Mouse (Mus musculus) cerebellum, adult 9-11 months (tissue): ENCODE results near the gene Prrt4.
"Not testable (repeated sequence)": the region's sequence is repeated elsewhere in the genome, so short reads cannot be mapped to it uniquely, and the experiment has no call there.

Experiments
- DNase-seq: peaks from one replicate; pipeline ENCODE4 v3.0.0; 2022

Gene Prrt4

DNA sequence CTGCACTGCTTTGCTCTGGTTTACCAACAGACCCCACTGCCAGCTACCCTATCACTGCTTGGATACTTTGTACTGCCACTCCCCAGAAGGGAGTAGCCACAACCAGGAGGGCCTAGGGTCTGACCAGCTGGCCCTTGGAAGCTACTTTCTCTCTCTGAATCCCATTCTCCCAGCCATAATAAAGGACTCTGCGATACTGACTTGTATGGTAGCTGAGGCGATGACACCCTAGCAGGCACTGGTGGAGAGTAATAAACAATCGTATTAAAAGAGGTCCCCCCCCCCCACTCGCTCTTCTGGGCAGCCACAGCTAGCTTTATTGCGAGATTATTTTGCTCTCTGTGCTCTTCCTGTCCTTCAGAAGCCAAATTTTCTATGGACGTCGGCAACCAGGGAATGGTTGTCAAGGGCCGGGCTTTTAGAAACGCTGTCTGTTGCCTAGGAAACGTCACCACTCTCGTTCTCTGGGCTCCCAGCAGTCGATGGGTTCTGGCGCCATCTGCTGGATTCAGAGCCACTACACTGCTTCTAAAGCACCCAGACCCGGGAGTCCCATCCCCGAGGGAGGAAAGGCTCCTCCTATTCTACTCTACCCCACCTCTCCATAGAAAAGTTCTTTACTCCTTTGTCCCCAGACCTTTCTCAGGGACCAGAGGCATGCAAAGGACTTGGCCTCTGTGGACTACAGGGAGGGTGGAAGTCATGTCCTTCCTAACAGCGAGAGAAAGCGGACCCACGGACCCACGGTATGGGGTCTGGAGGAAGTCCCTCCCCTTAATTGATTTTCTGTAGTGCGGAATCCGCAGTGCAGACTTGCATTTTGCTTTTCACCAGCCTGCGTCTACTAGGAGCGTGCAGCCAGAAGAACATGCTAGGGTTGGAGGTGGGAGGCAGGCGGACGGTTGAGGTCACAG lies 19.2 kb upstream of the Prrt4 start:
- peak; percentile 87 for DNase-seq

DNA sequence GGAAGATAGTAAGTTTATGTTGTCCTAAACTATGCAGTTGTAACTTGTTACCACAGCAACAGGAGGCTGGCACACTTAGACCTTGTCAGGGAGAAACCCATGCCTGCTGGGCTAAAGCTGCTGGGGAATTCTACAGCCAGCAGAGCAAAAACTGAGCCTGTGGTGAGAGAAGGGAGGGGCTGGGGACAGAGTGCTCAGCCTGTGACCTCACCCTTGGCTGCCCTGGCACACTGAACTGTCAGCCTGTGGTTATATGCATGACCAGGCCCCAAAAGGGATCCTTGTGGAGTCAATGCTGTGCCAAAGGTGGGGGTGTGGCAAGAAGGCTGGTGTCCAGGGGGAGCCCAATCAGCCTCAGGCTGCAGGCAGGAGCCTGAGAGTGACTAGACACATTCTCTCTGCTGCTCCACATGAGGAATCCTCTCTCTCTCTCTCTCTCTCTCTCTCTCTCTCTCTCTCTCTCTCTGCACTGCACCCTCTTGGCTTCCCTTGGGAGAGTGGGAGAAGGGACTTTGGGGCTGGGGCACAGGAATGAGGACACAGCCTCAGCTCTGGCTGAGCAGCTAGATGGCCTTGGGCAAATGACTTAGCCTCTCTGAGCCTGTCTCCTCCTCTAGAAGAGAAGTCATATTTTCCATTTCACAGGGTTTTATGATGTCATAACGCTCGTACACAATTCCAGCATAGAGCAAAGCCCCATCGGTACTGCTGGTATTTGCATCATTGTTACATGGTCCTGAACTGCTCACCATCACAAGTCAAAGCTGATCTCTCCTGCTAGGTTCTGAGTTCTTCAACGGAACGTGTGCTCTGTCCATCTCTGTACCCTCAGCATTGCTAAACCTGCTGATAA lies 16.7 kb upstream of the Prrt4 start:
- DNase-seq, result no peak

DNA sequence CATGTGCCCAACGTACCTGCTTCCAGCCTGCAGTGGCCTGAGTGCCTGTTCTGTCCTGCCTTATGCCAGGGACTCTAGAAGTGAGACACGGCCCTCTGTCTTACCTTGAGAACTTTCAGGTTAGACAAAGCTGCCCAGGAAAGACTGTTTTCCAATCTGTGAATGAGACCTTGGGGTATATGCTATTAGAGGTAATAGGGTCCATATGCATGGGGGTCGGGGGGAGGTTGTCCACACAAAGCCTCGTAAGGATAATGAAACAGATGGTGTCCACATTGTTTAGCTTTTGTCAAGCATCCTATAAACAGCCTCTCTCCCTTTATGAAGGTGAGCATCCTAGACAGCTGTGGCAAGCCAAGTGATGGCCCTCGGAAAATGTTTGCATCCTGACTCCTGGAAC lies 15.8 kb upstream of the Prrt4 start:
- DNase-seq, result no peak

DNA sequence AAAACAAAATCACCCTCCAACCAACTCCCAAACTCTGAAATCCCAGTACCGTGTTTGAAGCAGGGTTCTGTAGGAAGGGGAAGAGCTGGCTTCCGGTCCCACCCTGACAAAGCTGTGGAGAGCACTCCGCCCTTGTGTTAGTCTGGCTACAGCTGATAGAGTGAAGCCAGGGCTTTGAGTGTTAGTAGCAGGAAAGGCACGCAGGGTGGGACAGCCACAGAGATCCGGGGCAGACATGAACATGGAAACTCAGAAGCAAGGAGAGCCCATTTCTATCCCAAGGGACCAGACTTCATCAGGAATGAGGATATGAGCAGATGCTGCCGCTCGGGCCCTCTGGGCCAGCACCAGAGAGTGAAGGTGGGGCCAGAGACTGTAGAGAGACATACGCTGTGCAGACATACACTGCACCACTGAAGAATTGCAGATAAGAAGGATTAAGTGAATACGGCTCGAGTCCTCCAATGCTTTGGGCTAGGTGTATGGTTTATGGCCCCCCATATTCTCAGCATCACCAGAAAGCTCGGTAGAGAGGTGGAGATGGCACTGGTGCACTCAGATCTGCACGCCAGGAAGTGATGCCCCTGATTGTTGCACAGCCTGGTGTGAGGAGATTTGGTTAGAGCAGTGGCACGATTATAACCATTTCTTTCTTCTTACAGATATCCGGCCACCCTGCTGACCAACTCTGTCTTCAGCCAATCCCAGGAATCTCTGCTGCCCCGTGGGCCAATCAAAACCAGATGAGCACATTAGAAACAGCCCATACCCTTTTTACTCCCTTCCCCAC lies 14.8 kb upstream of the Prrt4 start:
- no peak for DNase-seq

DNA sequence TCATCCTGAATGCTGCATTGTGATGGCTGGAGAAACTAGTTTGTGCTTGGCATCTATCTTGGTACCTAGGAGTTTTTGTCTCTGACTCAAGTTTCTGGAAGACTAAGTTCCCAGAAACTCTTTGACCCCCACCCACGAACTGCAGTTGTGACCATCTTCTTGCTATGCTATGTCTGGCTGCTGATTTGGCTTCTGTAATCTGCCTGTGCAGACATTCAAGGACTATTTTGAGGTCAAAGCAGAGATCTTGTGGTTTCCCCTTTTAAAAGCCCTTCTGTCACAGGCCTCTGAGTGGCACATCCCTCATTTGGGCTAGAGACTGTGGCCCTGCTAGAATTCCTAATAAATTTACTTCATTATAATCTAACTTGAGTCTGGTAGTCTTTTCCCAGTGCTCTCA lies 8.6 kb upstream of the Prrt4 start:
- DNase-seq, result no peak

DNA sequence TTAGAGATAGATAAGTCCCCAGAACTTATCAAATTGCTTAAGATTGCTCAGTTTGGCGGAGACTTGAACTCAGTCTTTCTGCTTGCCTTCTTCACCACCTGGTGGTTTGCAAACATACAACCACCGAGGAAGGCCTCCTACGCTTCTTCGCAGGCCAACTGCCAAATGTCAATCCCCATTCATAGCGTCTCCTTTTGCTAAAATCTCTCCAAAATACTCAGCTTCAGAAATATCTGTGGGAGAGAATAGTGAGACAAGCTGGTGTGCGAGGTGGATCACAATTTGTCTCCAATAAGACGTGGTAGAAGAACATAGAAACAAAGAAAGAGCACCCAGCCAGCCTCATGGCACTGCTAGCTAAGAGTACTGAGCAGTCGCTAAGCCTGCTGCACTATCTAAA lies 459 bp upstream of the Prrt4 start:
- no peak for DNase-seq

DNA sequence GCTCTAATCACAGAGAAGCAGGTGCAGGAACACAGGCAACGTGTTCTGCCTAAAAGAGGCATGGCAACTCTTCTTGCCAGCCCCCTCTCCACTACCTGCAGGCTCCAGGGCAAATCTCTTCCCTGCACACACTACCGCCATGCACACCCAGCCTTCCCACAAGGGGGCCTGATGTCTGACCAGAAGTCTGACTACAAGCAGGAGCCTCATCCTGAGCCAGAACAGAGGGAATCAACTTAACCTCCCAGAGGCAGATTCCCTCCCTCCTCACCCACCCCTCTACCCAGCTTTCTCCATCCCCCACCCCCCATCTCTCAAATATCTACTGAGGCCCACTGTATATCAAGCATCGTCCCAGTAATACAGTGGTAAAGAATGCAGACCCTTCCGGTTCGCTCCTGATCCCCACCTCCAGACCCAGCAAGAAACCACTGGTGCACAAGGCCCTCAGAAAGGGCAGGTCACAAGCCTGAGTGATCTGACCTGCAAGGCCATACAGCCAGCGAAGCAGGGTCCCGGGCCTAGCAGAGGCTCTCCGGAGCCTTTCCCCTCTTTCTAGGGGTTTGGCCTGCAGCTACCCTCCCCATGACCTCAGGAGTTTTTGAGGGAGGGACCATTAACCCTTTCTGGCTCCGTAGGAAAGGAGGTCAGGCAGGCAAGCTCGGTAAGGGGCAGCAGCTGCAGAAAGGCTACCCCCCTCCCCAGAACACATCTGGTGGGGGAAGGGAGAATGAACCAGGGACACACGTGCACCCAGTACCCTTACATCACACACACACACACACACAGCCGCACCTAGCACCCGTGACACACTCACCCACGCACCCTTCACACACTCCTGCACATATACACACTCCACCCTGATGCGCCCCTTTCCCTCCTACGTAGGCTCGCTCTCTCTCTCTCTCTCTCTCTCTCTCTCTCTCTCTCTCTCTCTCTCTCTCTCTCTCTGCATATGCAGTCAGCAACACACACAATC lies 1.2 kb downstream of the Prrt4 start:
- peak; percentile 24 for DNase-seq

DNA sequence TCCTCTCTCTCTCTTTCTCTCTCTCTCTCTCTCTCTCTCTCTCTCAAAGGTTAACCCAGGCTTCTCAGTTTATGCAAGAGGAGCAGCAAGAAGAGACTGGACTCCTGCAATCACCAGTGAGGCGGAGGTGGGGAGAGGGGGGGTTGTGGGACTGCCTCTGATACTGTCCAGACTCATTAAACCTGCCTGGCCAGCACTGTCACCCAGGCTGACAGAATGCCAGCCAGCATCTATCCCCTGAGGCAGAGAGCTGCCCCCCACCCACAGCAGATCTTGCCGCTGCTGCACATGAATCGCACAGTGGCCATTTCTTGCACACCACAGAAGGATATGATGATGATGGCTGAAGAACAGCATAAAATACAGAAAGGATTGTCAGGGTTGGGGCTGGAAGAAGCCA lies 4.3 kb downstream of the Prrt4 start:
- no peak for DNase-seq

DNA sequence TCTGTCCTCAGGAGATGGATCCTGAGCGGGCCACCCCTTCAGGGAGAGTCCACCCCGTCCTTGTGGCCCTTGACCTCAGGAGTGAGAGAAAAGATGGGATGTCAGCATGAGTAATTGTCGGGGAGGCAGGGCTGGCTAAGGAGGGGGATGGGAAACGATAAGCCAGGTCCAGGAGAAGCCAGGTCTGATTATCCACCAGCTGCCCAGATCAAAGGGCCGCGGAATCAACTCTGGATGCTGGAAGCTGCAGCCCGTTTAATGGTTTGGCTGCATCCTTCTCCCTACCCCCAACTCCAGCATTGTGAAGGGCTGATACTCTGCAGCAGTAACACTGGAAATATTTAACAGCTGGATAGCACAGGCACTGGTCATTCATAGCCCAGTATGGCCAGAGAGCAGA lies 5.0 kb downstream of the Prrt4 start:
- no peak for DNase-seq

DNA sequence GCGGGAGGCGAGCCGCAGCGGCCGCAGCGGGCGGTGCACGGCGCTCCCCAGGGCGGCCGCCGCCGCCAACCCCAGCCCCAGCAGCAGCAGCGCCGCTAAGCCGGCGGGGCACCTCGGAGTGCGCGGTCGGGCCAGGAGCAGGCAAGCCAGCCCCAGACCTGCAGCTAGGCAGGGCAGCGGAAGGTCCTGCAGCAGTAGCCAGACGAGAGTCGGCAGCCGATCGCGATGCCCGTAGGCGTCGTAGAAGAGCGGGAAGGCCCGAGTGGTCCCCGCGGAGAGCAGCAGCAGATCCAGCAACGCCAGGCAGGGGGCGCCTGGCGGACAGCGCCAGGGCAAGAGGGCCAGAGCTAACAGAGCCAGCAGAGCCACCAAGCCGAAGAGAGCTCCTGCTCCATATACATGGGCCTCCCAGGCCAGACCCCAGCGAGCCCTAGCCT lies 8.4 kb downstream of the Prrt4 start:
- peak; percentile 85 for DNase-seq

DNA sequence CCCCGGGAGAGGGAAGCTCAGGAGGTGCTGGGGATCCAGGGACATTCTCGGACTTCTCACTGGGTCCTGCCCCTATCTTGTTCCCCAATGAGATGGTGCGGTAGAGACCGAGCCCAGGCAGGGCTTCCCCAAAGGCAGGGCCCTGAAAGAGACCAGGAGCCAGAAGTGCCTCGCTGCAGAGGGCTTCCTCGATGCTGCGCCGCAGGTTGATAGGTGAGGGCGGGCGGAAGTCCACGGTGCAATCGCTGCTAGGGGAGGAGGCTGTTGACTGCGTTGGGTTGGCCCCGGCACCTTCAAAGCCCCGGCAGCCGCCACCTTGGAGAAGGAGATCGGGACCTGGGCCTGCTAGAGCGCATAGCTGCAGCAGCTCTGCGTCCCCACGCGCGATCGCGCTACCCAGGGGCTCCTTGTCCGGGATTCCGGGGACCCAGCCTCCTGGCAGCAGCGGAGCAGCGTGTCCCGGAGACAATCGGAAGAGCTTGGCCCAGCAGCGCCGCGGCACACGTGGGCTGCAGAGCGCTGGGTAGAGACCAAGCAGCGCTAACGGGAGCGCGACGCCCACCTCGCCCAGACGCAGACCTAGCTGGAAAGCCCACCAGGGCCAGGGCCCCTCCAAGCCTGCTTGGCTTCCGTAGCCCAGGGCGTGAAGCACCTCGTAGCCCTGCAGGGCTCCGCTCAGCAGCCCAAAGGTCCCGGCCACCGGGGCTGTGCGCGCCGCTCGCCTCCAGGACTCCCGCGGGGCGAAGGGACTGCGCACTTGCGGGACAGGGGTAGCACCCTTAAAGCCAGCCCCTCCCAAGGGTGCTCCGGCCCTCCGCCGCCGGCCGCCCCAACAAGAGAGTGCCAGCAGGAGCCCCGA lies 9.1 kb downstream of the Prrt4 start:
- DNase-seq, result peak; percentile 61

DNA sequence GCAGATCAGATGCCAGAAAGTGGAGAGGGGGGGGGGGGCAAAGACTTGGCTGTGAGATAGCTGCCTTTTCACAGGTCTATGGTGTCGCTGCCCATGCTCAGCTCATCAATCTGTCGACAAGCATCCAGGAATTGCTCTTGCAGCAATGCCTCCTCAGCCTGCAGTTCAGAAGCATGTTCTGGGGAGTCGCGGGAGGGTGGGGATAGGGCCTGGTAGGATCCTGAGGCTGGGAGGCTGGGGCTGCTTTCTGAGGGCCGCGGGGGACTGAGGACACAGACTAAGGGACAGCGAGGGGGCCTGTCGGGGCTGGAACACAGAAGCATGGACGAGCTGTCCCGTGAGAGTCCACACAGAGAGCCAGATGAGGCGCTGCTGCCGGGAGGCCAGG lies 9.7 kb downstream of the Prrt4 start:
- no peak for DNase-seq

DNA sequence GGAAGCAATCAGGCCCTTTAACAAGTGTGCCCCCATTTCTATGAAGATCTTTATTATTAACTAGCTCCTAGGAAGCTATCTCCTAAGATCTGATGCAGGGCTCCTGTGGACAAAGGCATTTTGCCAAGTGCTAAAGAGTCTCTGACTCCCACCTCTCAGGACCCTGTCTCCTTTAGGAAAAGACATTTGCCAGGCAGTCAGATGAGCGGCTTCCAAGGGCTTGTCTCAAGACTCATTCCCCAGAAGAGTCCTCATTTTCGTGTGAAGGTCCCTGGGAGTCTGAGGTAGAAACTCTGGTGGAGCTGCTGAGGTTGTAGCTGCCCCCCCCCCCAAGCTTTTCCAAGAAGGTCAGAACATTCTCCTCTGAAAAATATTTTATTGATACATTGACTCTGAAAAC lies 10.5 kb downstream of the Prrt4 start:
- DNase-seq, result no peak

DNA sequence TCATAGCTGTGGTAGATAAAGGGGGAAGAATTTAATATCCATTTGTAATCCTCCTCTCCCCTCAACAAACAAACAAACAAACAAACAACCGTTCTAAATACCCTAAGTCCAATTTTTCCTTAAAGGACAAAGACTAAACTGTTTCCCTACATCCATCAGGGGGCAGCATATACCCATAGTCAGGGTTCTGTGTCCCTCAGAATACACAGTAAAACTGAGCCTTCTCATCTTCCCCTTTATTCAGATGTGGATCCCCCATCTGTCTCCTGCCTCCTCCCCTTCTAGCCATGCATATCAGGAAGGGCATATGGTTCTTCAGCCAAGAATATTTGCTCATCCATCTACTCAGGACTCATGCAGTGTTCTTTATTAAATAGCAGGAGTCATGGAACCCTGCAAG lies 13.2 kb downstream of the Prrt4 start:
- DNase-seq, result peak; percentile 51

DNA sequence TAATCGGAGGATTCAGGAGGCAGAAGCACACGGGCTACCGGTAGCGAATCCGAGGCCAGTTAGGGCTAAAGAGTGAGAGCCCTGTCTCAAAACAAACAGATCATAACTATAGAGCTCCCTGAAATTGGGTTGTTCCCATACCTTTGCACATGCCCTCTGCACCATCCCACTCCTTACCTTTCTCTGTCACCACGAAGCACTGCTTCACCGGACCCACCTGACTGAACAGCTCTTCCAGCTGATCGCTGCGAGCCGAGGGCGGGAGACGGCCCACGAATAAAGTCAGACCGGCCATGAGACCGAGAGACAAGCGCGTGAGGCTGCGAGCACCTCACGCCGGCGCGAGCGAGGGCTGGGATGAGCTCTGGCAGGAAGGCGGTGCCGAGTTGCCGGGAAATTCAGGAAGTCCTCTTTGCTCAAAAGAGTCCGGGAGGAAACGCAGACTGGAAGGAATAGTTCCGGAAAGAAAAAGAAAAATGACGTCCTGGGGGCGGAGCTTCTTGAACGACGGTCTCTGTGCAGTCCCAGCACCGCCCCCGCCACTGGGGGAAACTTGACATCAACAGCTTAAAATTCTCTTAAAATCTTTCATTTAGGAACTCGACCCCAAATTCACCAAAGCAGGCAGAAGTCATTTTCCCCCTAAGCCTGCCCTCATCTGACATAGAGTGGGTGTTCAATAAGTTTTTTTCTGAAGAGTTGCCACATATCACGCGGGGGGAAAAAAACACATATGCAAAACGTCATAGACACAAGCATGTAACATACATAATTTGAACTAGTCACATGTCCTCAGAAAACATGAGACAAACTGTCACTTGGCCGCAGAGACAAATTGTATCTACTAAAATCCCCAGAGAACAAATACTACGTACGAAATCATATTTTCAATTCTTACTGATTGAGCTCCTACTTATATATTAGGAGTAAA lies 14.8 kb downstream of the Prrt4 start, which contains the start of gene Rbm28:
TSS of gene Rbm28 (minus strand) at position 693 of the 931 bp plus-strand sequence.
- DNase-seq, result peak; percentile 92

DNA sequence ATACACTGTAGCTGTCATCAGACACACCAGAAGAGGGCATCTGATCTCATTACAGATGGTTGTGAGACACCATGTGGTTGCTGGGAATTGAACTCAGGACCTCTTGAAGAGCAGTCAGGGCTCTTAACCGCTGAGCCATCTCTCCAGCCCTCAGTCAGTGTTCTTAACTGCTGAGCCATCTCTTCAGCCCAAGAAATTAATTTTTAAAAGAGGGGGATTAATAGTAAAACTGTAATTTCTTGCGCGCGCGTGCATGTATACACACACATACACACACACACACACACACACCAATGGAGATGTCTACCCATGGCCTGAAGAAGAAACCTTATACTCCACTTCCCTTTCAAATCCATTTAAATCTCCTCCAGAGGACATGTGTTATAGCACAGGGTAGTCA lies 18.1 kb downstream of the Prrt4 start:
- not testable (repeated sequence) for DNase-seq

DNA sequence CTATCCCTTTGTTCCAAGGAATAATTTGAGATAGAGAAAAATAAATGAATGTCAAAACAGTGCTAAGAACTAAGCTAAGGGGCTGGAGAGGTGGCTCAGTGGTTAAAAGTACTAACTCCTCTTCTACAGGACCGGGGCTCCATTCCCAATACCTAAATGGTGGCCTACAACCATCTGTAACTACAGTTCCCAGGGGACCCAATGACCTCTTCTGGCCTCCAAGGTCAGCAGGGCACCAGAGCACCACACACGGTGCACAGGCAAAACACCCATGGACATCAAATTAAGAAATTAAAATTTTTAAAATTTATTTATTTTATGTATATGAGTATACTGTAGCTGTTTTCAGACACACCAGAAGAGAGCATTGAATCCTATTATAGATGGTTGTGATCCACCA lies 18.6 kb downstream of the Prrt4 start:
- no peak for DNase-seq

DNA sequence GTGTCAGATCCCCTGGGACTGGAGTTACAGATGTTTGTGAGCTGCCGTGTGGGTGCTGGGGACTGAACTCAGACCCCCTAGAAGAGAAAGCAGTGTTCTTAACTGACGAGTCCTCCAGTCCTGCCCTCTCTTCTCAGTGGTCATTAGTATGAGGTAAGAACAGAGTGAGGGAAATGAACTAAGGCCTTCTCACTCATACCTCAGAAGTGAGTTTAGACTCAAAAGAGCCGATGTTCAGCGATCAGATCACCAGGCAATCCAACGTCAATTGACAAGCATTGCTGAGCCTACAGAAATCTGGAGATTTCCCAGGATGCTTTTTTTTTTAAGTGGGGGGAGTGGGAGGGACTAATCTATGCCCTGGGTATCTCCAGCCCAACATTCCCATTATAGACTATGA lies 23.1 kb downstream of the Prrt4 start:
- DNase-seq, result no peak

DNA sequence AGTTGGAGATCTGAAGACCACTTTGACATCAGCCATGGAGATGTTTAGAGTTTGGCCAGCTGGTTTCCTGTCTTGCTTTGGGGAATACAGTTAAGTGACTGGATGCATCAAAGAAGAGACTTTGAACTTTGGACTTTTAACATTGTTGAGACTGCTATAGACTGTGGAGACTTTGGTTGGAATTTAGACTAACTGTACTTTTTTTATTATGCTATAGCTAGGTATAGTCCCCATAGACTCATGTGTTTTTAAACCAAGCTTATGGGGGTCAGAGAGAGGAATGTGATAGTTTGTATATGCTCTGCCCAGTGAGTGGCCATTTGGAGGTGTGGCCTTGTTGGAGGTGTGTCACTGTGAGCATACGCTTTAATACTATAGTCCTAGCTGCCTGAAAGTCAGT lies 29.4 kb downstream of the Prrt4 start:
- DNase-seq, result no peak
